Mouse (Mus musculus) erythroblast, embryonic 14.5 days (primary cell): ENCODE data around the gene Nelfa.

Experiments
- GATA1 ChIP-seq: IDR thresholded peaks from 2 replicates; pipeline ENCODE4 v1.6.1; 2012; ENCODE audit warnings: low read length, inconsistent platforms, mixed read lengths
- TAL1 ChIP-seq: IDR thresholded peaks from 3 replicates; pipeline ENCODE4 v1.6.1; 2012; ENCODE audit warnings: low read length, inconsistent platforms, mixed read lengths

DNA sequence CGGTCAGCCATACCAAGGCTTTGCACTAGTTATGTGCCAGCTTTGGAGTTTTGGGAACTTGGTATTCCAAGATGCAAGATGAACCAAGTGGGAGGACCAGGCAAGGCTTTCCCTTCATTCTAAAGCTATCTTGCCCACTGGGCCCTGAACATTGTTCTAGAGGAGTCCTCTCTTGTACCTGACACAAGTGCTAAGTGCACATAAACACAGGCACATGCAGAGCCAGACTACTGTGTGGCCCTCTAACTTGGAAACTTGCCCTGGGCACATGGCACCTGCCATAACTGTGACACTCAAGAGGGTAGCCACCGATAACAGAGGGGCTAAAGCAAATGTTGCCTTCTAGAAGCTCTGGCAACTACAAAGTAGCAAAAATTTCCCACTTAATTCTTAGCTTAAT, 33.5 kb downstream of the Nelfa start:
- no peak for TF ChIP-seq TAL1
- TF ChIP-seq GATA1 = no peak
